Mouse (Mus musculus): ENCODE measurements around the gene Krt88.

Krt88 gene

DNA sequence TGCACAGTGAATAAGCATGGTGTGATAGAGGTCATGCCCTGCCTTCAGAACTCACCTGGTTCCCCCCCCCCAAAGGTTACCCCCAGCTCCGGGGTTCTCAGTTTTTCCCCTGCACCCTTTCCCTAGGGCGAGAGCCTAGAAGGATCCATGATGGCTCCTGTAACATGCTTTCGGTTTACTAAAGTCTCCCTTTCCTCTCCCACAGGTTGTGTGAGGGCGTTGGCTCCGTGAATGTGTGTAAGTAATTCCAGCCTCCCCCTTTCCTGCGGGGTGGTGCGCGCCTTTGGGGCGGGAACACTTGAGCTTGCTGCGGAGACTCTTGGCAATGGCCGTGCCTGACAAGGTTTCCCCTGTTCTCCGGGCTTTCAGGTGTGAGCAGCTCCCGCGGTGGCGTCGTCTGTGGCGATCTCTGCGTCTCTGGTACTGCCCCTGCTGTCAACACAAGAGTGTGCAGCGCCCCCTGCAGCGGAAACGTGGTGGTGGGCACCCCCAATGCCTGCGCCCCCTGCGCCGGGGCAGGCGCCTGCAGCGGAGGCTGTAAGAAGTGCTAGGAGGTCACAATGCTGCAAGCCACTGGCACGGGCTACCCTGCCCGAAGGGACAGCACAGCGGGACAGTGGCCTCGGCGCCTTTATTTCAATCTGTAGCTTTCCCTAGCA is 31.6 kb downstream of the Krt88 start:
- peak; percentile 10 for DNase-seq (ENCODE audit: low spot score)

DNA sequence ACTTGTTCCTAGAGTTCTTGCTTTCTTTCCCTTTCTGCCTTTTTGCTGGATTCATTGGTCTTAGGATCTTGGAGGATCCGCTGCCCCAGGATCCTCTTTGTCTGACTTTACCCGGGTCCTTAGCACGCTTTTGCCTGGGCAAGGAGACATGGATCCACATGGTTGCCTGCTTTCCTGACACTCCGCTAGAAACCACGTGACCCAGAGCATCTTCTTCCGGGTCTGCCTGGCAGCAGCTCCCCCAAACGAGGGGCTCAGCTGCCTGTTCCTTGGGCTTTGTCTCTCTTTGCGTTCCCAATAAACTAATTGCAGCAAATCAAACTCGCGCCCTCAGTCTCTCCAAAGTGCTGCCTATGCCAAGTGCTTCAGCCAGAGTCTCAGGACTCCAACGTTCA is 32.1 kb downstream of the Krt88 start:
- no peak for DNase-seq (ENCODE audit: low spot score)

DNA sequence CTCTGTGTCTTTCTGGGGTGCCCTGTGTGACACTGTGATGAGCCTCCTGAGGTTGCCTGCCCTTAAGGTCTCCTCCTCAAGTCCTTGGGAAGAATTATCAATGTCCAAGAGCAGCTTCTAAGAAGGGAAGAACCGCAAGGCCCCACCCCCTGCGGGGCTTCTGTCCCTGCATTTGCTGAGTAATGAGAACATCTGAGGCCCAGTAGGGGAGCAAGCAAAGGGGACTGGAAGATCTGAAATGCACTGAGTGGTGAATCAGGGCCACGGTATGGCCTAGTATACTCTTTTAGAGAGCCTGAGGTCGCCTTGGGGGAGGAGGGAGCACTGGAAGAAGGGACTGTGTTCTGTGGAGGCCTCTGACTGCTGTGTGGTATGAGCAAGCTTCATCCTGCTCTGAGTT is 34.5 kb downstream of the Krt88 start:
- DNase-seq (ENCODE audit: low spot score): no peak

DNA sequence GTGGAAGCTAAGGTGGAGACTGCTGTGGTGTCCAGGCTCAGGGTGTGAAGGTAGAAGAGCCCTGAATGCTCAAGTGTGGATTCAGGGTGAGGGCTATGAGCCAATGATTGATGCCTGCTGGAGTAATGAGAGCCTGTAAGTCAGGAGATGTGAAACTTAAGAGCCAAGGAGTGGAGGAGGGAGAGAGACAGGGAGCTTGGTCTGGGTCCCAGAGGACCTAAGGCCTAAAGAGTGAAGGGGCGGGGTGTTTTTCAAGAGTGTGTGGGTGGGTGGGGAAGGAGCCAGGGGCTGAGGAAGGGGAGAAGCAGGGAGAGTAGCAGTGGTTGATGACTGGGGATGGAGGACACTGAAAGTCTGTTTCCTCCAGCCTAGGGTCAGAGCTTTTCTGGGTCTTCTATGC is 36.1 kb downstream of the Krt88 start:
- no peak for DNase-seq (ENCODE audit: low spot score)

DNA sequence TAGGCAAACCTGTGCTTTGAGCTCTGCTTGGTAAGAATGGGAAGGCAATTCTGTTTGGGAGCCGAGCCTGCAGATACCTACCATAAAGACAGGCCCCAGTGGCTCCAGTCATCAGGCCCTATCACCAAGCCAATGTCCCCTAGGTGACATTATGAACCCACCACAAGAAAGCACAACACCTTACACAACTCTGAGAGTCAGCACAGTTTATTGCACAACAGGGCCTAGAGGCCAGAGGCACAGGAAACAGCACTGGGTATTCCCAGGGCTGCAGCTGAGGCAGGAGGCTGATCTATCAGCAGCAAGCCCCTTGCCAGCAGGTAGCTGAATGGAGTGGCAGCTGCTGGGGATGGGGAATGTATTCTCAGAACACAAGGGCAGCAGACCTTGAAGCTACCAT is 37.4 kb downstream of the Krt88 start:
- no peak for DNase-seq (ENCODE audit: low spot score)

DNA sequence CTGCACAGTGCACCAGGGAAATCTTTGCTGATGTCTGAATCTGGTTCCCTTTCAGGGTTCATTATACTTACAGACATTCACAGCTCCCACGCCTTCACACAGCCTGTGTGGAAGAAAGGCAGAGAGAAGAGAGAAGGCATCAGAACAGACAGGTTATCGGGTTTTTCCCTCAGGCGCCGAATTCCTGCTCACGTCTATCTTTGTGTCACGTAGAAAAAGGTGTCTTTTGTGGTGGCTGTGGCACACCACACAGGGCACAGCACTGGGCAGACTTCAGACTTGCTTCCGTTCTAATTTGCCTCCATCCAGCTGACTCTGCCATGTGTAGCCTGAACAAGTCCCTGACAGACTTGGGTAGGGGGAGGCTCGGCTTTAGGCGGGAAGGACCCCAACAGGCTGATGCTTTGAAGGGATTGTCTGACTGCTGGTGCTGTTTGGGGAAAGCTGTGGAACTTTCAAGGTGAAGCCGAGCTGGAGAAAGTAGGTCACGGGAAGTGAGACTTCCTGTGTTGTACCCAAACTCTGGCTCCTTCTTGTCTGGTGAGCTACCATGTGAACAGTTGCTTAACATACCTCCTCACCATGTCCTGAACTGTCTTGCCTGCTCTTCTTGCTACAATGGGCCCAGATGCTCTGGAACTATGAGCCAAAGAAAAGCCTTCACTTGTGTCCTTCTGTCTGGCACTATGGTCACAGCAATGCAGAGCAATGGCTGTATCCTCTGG is 38.5 kb downstream of the Krt88 start:
- no peak for DNase-seq (ENCODE audit: low spot score)

DNA sequence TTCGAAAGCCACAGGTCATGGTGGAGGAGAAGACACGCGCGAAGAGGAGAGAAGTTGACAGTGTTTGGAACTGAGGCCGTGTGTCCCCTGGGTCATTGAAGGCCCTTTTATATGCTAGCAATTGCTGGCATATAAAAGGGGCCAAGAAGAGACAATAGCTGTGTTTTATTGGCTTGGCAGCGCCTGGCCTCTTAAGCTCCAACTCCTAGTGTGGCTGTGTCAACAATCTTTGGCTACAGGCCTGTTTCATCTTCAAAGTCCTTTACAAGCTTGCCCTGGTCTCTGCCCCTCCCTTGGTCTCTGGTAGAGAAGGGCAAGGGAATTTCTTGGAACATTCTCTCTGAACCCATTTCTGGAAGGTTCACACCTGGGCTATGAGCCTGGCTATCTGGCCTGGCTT is 43.9 kb downstream of the Krt88 start, which contains the start of gene Krt83:
TSS of gene Krt83 (minus strand) at position 82 of the 400 bp plus-strand sequence.
- DNase-seq (ENCODE audit: low spot score): no peak

DNA sequence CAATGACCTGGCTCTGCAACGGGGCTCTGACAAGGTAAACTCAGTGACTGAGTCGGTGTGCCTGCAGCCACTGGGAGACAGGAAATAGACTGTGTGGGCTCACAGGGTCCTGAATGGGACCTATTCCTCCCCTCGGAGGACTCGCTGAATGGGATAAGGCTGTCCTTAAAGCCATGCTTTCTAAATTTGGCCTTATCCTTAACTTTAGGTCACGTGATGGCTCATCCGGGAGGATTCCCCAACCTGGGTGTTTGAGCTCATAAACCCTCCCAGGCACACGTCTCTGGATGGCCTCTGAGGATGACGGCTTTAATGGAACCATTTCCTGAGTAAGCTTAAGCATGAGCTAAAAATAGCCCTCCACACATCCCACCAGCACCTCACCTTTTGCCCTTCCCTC is 45.2 kb downstream of the Krt88 start:
- DNase-seq (ENCODE audit: low spot score): no peak

DNA sequence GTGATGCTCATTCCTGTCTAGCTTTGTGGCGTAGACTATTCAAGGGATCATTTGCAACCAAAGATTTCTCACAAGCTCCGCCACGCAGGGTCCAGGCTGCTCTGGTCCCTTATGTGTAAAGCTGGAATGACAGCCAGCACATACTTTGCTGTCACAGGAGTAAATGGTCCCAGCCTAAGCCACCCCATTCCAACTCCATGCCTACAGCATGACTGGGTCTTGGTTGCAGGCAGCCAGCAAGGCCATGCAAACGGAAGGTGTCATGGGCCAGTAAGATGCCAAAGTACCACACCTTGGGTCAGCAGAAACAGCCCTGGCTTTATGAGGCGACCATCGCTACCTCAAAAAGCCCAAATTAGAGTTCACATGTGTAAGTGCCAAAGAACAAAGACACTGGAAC is 46.2 kb downstream of the Krt88 start:
- DNase-seq (ENCODE audit: low spot score): no peak

DNA sequence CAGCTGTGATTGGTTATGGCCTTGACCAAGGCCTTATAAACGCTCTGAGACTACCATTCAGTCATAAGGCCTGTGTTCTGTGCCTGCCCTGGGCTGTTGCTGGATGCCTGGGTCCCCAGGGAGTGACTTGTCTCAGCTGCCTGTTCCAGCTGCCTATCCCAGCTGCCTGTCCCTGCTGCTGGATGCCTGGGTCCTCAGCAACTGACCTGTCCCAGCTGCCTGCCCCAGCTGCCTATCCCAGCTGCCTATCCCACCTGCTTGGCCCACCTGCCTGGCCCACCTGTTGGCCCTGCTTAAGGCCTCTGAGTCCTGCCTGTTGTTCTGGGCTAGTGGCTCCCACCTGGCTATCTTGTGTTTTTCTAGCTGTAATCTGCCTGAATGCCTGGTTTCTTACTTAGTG is 46.7 kb downstream of the Krt88 start:
- no peak for DNase-seq (ENCODE audit: low spot score)

DNA sequence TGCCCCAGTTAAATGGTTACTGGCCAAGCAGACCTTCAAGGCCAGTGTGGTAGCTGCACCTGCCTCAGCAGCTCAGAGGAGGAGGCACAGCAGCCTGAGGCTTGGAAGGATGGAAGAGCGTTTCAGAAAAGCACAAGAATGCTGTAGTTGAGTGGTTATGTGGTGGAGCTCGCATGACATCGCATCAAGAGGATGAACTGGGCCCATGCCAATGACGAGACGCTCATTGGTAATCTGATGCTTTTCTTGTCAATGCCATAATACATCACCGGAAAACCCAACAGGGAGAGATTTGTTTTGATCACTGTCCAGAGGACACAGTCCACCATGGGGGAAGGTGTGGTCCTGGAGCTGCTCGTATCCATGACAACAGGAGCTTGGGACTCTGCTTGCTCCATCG is 47.7 kb downstream of the Krt88 start:
- DNase-seq (ENCODE audit: low spot score): no peak

DNA sequence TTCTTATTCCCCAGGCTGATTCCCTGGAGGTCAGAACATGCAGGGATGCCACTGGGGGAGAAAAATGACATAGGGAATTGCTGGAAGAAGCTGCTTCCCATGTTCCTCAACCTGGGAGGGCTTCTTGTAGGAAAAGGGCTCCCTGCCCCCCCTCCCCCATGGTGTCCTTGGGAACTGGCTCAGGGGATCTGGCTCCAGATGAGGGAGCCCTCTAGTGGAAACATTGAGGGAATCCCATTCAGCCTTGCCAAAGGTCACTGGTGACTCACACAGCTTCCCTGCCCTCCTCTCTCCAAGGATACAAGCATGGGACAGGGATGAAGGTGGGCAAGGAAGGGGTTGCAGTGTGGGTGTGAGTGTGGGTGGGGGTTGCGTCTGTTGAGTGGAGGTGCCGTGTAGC is 49.6 kb downstream of the Krt88 start:
- peak; percentile 36 for DNase-seq (ENCODE audit: low spot score)

Measured in ovary, adult 18-20 months (tissue).